Mouse (Mus musculus) forebrain, embryonic 12.5 days (tissue): Measurements from ENCODE around the gene Herc3. TPM values are rescaled to one million over a fixed set of nuclear protein-coding genes. Genes with fewer than 3 reads are reported as not detected.
"Not testable (repeated sequence)": the region's sequence is repeated elsewhere in the genome, so short reads cannot be mapped to it uniquely, and the experiment has no call there.

Experiments
- ATAC-seq: fragments of 200-750 bp; cut with Nextera tagmentation; 2 replicates; pipeline ENCODE4 v1.8.0; 2017; ENCODE audit warnings: moderate TSS enrichment; ENCODE audit not compliant: low FRiP score
- H3K27ac ChIP-seq: fragments of 300-500 bp; sonication (generic); 2 replicates; pipeline ENCODE4 v1.5.1; 2016; ENCODE audit warnings: mild to moderate bottlenecking
- H3K27me3 ChIP-seq: fragments of 300-500 bp; sonication (generic); 2 replicates; pipeline ENCODE4 v1.6.1; 2016; ENCODE audit warnings: mild to moderate bottlenecking
- H3K36me3 ChIP-seq: fragments of 300-500 bp; sonication (generic); replicated peaks from 2 replicates; pipeline ENCODE4 v1.6.1; 2016; ENCODE audit warnings: mild to moderate bottlenecking
- H3K4me1 ChIP-seq: fragments of 300-500 bp; sonication (generic); 2 replicates; pipeline ENCODE4 v1.6.1; 2016
- H3K4me2 ChIP-seq: fragments of 300-500 bp; sonication (generic); 2 replicates; pipeline ENCODE4 v1.6.1; 2016; ENCODE audit warnings: mild to moderate bottlenecking, moderate library complexity
- H3K4me3 ChIP-seq: fragments of 300-500 bp; sonication (generic); replicated peaks from 2 replicates; pipeline ENCODE4 v1.5.1; 2016; ENCODE audit warnings: mild to moderate bottlenecking
- H3K9ac ChIP-seq: fragments of 300-500 bp; sonication (generic); 2 replicates; pipeline ENCODE4 v1.6.1; 2016; ENCODE audit warnings: mild to moderate bottlenecking
- H3K9me3 ChIP-seq: fragments of 300-500 bp; sonication (generic); 2 replicates; pipeline ENCODE4 v1.6.1; 2016
- WGBS: fragments of 180-500 bp; shearing (Covaris S2); methylation state at CpG from one replicate; pipeline ENCODE4 v1.1.7; 2016; 5-methylcytosine and 5-hydroxymethylcytosine counted together
- polyA plus RNA-seq: library from polyadenylated mRNA; unstranded; fragments of >200 nt; fragmentation: Nextera tagmentation; extraction: Ambion mirVana; gene quantifications from 2 replicates; pipeline ENCODE4 v1.2.1, GENCODE M21; 2016

Herc3 gene
- polyA plus RNA-seq, 1 experiment from 2014 or later, result 15.8 TPM

DNA sequence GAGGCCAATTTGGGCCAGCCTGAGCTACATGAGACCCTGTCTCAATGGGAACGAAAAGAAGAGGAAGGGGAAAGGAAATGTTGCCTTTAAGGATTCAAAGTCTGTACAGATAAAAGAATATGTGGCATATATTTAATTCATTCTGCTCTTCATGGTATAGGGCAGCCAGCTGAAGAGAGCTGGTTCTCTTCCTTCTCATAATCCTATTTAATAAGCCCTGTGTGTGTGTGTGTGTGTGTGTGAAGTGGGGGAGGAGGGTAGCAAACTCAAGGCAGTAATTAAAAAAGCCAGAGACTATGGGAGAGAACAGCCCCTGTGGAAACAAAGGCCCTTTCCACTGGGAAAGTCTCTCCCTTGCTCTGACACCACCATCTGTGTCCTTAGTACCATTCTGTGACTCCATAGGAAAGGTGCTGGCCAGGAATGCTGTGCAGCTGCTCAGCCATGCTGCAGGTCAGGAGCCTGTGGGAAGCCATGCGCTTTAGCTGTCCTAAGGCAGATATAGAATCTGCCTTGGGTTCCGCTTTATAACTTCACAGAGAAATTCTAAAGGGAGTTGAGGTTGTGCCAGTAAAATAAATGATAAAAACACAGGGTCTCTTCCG is 32.5 kb downstream of the Herc3 start:
- H3K4me3 ChIP-seq, result no peak overlapping the region
- no peaks in the 10 kb centered on the region for H3K36me3 ChIP-seq
- no peaks in the 10 kb centered on the region for H3K27me3 ChIP-seq
- H3K4me1 ChIP-seq, result peaks cover 8% of the 10 kb centered on the region; the same call in 1 of the 2 replicates
- no peaks in the 10 kb centered on the region for H3K9me3 ChIP-seq
- no peak overlapping the region for H3K4me2 ChIP-seq
- WGBS, result 82% methylated on average over 4 of the region's 4 CpGs
- peak; percentile 46; the same call in 1 of the 2 replicates for ATAC-seq
- no peak overlapping the region for H3K27ac ChIP-seq
- H3K9ac ChIP-seq, result no peak overlapping the region

DNA sequence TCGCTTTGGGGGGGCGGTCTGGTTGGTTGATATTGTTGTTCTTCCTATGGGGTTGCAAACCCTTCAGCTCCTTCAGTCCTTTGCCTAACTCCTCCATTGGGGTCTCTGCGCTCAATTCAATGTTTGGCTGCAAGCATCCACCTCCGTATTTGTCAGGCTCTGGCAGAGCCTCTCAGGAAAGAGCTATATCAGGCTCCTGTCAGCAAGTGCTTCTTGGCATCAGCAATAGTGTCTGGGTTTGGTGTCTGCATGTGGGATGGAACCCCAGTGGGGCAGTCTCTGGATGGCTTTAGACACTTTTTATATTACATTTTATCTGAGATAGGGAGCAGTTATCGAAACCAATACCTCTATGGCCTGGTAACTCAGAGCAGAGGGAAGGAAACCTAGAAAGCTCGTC is 36.6 kb downstream of the Herc3 start:
- H3K4me1 ChIP-seq, ATAC-seq, H3K9me3 ChIP-seq, H3K9ac ChIP-seq, H3K4me2 ChIP-seq, H3K4me3 ChIP-seq, H3K27me3 ChIP-seq, H3K27ac ChIP-seq, H3K36me3 ChIP-seq: not testable (repeated sequence)
- 90% methylated on average over 6 of the region's 6 CpGs for WGBS

DNA sequence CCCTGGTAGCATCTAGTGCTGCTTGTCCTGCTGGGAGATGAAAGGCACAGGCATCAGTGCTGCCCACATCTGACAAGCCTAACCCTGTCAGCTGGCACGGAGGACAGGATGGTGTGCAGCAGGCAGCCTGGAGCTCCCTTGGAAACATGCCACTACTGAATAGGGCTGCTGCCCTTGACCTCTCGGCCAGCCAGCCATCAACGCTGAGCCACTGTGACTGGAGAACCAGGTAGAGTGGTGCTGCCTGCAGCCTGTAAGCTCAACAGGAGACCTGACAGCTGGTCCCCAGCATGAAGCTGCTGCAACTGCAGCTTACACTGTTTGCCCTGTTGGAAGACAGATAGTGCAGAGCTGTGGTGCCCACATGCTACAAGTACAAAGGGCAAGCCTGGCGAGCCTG is 48.3 kb downstream of the Herc3 start:
- Histone ChIP-seq H3K36me3 (peaks cover 13% of the 10 kb centered on the region), H3K27ac (no peak overlapping the region), H3K9me3 (no peaks in the 10 kb centered on the region), H3K9ac (no peak overlapping the region), H3K4me3 (no peak overlapping the region), H3K4me2 (no peak overlapping the region), H3K27me3 (no peaks in the 10 kb centered on the region), H3K4me1 (no peaks in the 10 kb centered on the region)
- no peak for ATAC-seq
- WGBS, result 89% methylated on average over 4 of the region's 4 CpGs

DNA sequence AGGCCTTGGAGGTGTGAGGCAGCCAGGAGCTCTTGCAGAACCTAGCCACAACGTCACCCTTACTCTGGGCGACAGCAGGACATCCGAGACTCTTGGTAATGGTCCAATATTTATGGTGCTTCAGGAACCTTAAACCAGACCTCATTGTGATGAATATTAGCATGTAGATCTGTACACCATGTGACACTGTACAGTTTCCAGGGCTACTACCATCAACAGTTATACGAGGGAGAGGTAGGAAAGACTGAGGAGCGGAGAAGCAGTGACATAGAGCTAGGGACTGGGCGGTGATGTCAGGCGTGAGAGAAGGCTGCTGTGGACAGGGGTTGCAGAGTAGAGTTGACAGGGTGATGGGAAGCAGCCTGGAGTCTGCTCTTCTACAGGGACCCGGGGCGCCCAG is 48.7 kb downstream of the Herc3 start:
- H3K27ac ChIP-seq, result no peak overlapping the region
- H3K4me3 ChIP-seq, result no peak overlapping the region
- H3K36me3 ChIP-seq, result peaks cover 13% of the 10 kb centered on the region
- no peaks in the 10 kb centered on the region for H3K9me3 ChIP-seq
- 95% methylated on average over 9 of the region's 9 CpGs for WGBS
- no peaks in the 10 kb centered on the region for H3K4me1 ChIP-seq
- H3K27me3 ChIP-seq, result no peaks in the 10 kb centered on the region
- ATAC-seq, result no peak
- no peak overlapping the region for H3K9ac ChIP-seq
- H3K4me2 ChIP-seq, result no peak overlapping the region

DNA sequence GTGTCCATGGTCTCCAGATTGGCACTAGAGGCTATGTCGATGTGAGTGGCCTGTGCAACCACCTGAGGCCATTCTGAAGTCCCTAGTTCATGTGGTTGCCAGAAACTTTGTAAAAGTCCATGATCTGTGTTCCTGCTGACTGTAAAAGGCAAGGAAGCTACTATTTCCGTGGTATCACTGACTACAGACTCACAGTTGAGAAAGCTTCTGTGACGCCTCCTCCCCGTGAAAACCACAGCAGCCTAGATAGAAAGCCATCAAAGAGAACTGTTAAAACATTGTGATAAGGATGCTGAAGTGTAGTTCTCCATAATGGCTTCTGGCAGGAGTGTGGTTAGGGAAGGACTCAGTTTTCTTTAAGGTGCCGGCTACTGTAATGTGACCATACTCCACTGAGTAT is 49.6 kb downstream of the Herc3 start:
- Histone ChIP-seq H3K27me3 (no peaks in the 10 kb centered on the region), H3K36me3 (peaks cover 13% of the 10 kb centered on the region), H3K4me3 (no peak overlapping the region), H3K4me2 (no peak overlapping the region), H3K9me3 (no peaks in the 10 kb centered on the region), H3K27ac (no peak overlapping the region), H3K9ac (no peak overlapping the region), H3K4me1 (no peaks in the 10 kb centered on the region)
- ATAC-seq, result no peak
- 91% methylated on average over 5 of the region's 5 CpGs for WGBS

DNA sequence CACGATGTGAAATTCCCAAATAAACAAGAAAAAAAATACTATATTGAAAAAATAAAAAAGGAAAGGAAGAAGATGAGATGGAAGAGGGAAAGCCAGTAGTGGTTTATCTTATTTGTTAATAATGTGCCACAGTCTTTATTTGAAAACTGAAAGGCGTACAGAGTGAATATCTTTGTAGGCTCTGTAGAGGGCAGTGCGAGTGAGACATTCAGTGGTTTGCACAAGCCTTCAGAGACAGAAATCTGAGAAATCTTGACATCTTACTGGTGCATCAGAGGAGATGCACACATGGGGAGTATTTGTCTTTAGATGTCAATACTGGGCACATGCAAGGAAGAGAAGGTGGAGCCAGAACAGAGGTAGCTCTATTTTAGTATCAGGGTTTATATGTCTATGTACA is 50.1 kb downstream of the Herc3 start:
- ATAC-seq, result no peak
- no peak overlapping the region for H3K4me2 ChIP-seq
- 94% methylated on average over 3 of the region's 3 CpGs for WGBS

DNA sequence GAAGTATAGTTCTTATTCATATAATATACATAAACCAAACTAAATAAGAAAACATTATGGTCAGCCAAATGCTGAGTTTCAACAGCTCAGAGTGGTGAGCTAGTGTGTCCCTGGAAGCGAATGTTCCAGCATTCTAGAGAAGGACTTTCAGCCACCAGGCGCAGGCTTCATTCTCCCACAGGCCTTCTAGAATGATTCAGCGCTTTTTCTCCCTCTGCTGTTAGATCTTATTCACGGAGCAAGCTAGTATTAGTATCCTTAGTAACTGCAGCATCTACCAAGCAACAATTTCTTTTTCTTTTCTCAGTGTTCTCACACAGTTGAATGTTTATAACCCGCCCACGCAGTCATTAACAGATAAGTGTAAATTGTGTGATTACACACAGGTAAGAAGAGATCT is 51.0 kb downstream of the Herc3 start:
- Histone ChIP-seq H3K27me3 (no peaks in the 10 kb centered on the region), H3K27ac (no peak overlapping the region), H3K4me1 (no peaks in the 10 kb centered on the region), H3K9ac (no peak overlapping the region), H3K4me3 (no peak overlapping the region), H3K9me3 (no peaks in the 10 kb centered on the region), H3K4me2 (no peak overlapping the region), H3K36me3 (peaks cover 9% of the 10 kb centered on the region)
- ATAC-seq, result no peak
- WGBS, result 82% methylated on average over 6 of the region's 6 CpGs

More for the DNA sequence above, 50.1 kb downstream of the Herc3 start:
- no peak overlapping the region for H3K9ac ChIP-seq
- H3K9me3 ChIP-seq, result no peaks in the 10 kb centered on the region
- H3K27ac ChIP-seq, result no peak overlapping the region
- no peaks in the 10 kb centered on the region for H3K27me3 ChIP-seq
- H3K36me3 ChIP-seq, result peaks cover 13% of the 10 kb centered on the region
- no peak overlapping the region for H3K4me3 ChIP-seq
- H3K4me1 ChIP-seq, result no peaks in the 10 kb centered on the region

DNA sequence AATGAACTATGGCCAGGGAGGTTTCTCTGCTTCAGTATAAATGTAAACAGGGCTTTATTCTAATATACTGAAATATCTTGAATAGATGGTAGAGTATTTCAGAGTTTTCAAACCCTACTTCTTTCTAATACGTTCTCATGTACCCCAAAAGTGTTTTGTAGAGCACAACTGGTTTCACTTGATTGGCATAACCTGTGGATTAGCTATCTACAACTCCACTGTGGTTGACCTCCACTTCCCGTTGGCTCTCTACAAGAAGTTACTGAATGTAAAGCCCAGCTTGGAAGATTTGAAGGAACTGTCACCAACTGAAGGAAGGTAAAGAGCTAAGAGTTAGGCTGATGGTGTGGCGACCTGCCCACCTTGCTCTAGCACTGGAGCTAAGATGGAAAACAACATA is 58.7 kb downstream of the Herc3 start:
- Histone ChIP-seq H3K36me3 (peaks cover 5% of the 10 kb centered on the region), H3K27ac (no peak overlapping the region), H3K27me3 (no peaks in the 10 kb centered on the region), H3K4me2 (no peak overlapping the region), H3K4me1 (no peaks in the 10 kb centered on the region), H3K4me3 (no peak overlapping the region), H3K9ac (no peak overlapping the region), H3K9me3 (no peaks in the 10 kb centered on the region)
- WGBS, result 90% methylated on average over 3 of the region's 3 CpGs
- ATAC-seq, result no peak

DNA sequence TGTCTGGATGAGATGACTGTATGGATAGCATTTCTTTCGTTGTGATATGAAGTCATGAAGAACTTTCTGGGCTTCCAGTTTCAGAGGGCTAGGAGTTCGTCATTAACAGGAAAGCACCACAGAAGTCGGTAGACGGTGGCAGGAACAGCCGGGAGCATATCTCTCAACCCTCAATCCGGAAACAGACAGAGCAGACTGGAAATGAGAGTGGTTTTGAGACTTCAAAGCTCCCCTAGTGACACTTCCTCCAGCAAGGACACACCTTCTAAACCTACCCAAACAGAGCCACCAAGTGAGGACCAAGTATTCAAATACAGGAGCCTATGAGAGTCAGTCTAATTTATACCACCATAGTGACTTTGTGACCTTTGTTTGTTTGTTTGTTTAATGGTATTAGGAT is 62.0 kb downstream of the Herc3 start:
- Histone ChIP-seq H3K4me3 (no peak overlapping the region), H3K4me2 (no peak overlapping the region), H3K9ac (no peak overlapping the region), H3K27ac (no peak overlapping the region), H3K4me1 (no peaks in the 10 kb centered on the region), H3K36me3 (peaks cover 5% of the 10 kb centered on the region), H3K27me3 (no peaks in the 10 kb centered on the region), H3K9me3 (no peaks in the 10 kb centered on the region)
- ATAC-seq, result no peak
- WGBS, result 92% methylated on average over 6 of the region's 6 CpGs

DNA sequence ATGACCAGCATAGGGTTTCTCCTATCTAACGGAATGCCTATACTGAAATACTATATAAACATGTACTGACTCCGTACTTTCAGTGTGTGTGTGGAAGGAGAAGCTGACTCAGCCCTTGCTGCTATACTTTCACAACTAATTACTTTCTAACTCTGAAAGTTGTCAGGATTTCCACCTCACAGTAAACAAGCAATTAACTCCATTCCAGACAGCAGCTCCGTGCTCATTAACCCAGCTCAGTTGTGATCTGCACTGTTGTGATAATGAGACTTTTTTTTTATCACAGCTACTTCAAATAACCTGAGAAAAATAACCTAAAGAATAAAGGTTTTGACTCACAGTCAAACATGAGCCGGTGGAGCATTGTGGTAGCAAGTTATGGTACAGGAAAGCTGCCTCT is 63.7 kb downstream of the Herc3 start:
- Histone ChIP-seq H3K4me1 (no peaks in the 10 kb centered on the region), H3K9me3 (no peaks in the 10 kb centered on the region), H3K27ac (no peak overlapping the region), H3K36me3 (peaks cover 4% of the 10 kb centered on the region), H3K4me3 (no peak overlapping the region), H3K9ac (no peak overlapping the region), H3K4me2 (no peak overlapping the region), H3K27me3 (no peaks in the 10 kb centered on the region)
- WGBS, result 45% methylated on average over 4 of the region's 4 CpGs
- ATAC-seq, result peak; percentile 77; the same call in 1 of the 2 replicates

DNA sequence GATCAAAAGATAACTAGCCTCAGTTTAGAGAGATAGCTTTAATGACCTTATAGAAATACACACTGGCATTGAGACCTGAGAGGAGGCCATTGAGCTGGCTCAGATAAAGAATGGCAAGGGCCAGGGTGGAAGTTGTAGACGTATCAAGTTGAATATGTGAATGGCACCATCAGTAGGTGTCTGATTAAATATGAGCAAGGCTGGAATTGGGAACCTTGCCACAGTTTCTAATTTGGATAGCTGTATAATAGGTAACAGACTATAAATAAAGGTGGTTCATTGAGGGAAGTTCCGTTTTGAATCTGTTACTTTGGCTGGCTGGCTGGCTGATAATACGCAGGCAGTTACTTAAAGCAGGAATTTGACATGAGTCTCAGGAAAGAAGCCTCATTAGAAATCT is 65.4 kb downstream of the Herc3 start:
- H3K36me3 ChIP-seq, result no peaks in the 10 kb centered on the region; the same call in 1 of the 2 replicates
- H3K9me3 ChIP-seq, result no peaks in the 10 kb centered on the region
- no peaks in the 10 kb centered on the region for H3K4me1 ChIP-seq
- no peak for ATAC-seq
- H3K4me2 ChIP-seq, result no peak overlapping the region
- no peaks in the 10 kb centered on the region for H3K27me3 ChIP-seq
- WGBS, result 72% methylated on average over 3 of the region's 3 CpGs
- H3K4me3 ChIP-seq, result no peak overlapping the region
- no peak overlapping the region for H3K9ac ChIP-seq
- H3K27ac ChIP-seq, result no peak overlapping the region

DNA sequence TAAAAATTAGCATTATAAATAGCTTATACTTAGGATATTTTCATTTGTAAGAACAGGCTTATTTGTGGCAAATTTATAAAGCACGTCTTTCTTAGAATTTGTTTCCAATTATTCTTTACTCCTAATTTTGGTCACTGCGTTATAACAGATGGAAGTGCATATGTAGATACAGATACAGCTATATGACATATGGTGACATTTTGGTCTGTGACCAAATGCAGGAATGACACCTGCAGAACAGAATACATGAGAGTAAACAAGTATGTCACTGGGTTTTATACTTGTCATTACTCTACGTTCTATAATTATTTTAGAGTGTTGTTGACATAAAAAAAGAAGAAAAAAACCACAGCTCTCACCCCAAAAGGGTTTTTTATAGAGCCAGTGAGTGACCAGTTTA is 67.8 kb downstream of the Herc3 start:
- peaks cover 9% of the 10 kb centered on the region; the same call in 1 of the 2 replicates for H3K4me1 ChIP-seq
- ATAC-seq, result no peak
- no peak overlapping the region for H3K9ac ChIP-seq
- H3K36me3 ChIP-seq, result no peaks in the 10 kb centered on the region; the same call in 1 of the 2 replicates
- no peak overlapping the region for H3K4me3 ChIP-seq
- H3K9me3 ChIP-seq, result no peaks in the 10 kb centered on the region
- H3K27me3 ChIP-seq, result no peaks in the 10 kb centered on the region
- no peak overlapping the region for H3K27ac ChIP-seq
- WGBS, result 90% methylated on average over 3 of the region's 3 CpGs
- no peak overlapping the region for H3K4me2 ChIP-seq

DNA sequence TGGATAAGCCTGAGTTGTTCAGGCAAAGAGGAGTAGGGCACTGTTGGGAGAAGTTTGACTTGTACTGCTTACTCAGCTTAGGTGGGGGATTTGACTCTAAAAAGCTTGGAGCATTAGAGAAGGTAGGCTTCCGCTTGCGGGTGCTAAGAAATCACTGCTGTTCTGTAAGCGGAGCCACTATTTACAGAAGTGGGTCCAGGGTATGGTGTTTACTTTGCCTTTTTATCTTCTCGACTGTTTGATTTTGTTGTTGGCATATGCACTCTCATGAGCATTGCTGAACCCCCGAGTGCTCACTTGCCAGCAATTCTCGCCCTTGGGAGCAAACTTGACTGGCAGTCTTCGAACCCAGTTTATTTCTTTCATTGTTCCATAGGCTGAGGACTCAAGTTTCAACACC is 69.3 kb downstream of the Herc3 start:
- H3K9me3 ChIP-seq, result no peaks in the 10 kb centered on the region
- H3K36me3 ChIP-seq, result no peaks in the 10 kb centered on the region; the same call in 1 of the 2 replicates
- no peak overlapping the region for H3K27ac ChIP-seq
- no peak overlapping the region for H3K4me2 ChIP-seq
- no peak for ATAC-seq
- H3K4me1 ChIP-seq, result peaks cover 9% of the 10 kb centered on the region; the same call in 1 of the 2 replicates
- 93% methylated on average over 7 of the region's 7 CpGs for WGBS
- no peak overlapping the region for H3K9ac ChIP-seq
- H3K27me3 ChIP-seq, result no peaks in the 10 kb centered on the region
- H3K4me3 ChIP-seq, result no peak overlapping the region
